Mouse (Mus musculus) ovary, adult 18-20 months (tissue): ENCODE measurements around the gene Vdac2.

Source experiments
- DNase-seq: peaks from one replicate; pipeline ENCODE4 v3.0.0; 2022; ENCODE audit warnings: low spot score, mixed read lengths

Gene Vdac2

GRCm38 (mm10) chr14:21817453-21817852 lies 7.6 kb upstream of the Vdac2 start:
- DNase-seq = no peak

GRCm38 (mm10) chr14:21820880-21821505 lies 4.0 kb upstream of the Vdac2 start:
- no peak for DNase-seq

- DNase-seq = no peak
Measured at GRCm38 (mm10) chr14:21822307-21822706, 2.7 kb upstream of the Vdac2 start.

GRCm38 (mm10) chr14:21822795-21823374 lies 2.2 kb upstream of the Vdac2 start:
- peak; percentile 73 for DNase-seq

- DNase-seq = no peak
Measured at GRCm38 (mm10) chr14:21823897-21824296, 1.1 kb upstream of the Vdac2 start.

- DNase-seq = no peak
Measured at GRCm38 (mm10) chr14:21825786-21826491, 901 bp downstream of the Vdac2 start.

GRCm38 (mm10) chr14:21830876-21831767 lies 6.1 kb downstream of the Vdac2 start:
- peak; percentile 93 for DNase-seq

GRCm38 (mm10) chr14:21831830-21832403 lies 6.9 kb downstream of the Vdac2 start:
- DNase-seq = no peak

GRCm38 (mm10) chr14:21838336-21839017 lies 13.4 kb downstream of the Vdac2 start:
- DNase-seq = no peak

GRCm38 (mm10) chr14:21841819-21842592 lies 17.0 kb downstream of the Vdac2 start:
- no peak for DNase-seq

GRCm38 (mm10) chr14:21843263-21843662 lies 18.2 kb downstream of the Vdac2 start:
- no peak for DNase-seq

GRCm38 (mm10) chr14:21846827-21847380 lies 21.9 kb downstream of the Vdac2 start:
- DNase-seq = no peak

GRCm38 (mm10) chr14:21847381-21848165 lies 22.5 kb downstream of the Vdac2 start:
- no peak for DNase-seq

- peak; percentile 92 for DNase-seq
Measured at GRCm38 (mm10) chr14:21848166-21849154, 23.4 kb downstream of the Vdac2 start, which contains the start of gene Comtd1. Gene Comtd1, minus strand, starts transcription at chr14:21848977.

- no peak for DNase-seq
Measured at GRCm38 (mm10) chr14:21849524-21850418, 24.7 kb downstream of the Vdac2 start.

- DNase-seq = no peak
Measured at GRCm38 (mm10) chr14:21850419-21851127, 25.5 kb downstream of the Vdac2 start.
